Mouse (Mus musculus) right cerebral cortex, postnatal 25 days (tissue): ENCODE measurements around the gene Sde2.

ENCODE experiments used
- DNase-seq: peaks from one replicate; pipeline ENCODE4 v3.0.0; 2022

Gene Sde2

GRCm38 (mm10) chr1:180850316-180851270 lies at the start of gene Sde2:
Gene Sde2, plus strand, starts transcription at chr1:180851127.
- peak; percentile 100 for DNase-seq

DNA sequence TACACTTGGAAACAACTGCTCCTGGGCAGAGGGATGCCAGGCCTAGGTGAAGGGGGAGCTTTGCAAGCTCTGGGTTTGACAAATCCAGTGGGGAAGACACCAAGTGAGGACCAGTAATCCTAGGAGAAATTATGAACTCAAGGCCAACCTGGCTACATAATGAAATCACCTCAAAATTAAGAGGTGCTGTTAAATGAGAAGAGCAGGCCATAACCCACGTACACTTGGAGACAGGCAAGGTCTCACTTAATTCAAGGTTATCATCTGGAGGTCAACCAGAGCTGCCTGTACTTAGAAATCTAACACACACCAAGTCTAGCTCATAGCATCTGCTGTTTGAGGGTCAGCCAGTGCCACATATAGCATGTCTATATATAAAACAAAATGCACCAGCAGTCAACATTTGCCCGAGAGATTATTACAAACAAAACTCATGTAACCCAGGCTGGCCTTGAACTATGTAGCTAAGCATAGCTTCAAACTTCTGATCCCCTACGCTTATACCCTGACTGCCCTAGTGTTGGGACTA lies 49.4 kb upstream of the Sde2 start:
- DNase-seq = no peak

GRCm38 (mm10) chr1:180803881-180804280 lies 47.0 kb upstream of the Sde2 start:
- DNase-seq = no peak

DNA sequence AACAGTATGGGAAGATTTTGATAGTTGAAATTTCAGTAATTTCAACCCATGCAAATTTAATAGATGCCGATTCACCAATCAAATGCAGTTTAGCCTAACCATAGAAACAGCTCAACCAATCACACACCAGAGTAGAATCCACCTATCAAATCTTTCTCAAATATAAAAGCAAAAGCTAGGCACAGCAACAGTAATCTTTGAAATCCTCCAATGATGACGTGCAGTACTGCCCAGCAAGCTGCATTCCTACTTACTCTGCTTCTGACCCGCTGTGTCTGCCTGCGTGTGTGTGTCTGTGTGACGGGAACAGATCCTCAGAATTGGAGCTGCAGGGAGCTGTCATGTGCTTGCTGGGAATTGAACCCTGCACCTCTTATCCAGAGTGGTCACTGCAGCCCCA lies 42.1 kb upstream of the Sde2 start:
- DNase-seq = no peak

DNA sequence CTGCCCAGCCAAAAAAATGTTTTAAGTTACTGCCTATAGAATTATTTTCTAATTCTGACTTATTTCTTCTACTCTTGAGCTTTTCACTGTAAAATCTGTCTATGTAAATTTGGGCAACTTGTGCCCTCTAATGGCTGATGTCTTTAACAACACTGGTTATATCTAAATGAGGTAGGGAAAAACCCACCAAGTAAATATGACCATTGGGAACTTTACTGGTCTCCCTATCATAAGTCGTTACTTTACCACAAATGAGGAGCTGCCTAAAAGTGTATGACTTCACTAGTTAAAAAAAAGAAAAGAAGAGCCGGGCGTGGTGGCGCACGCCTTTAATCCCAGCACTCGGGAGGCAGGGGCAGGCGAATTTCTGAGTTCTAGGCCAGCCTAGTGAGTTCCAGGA lies 40.0 kb upstream of the Sde2 start:
- no peak for DNase-seq

GRCm38 (mm10) chr1:180811596-180812462 lies 39.1 kb upstream of the Sde2 start:
- no peak for DNase-seq

GRCm38 (mm10) chr1:180812463-180813408 lies 38.2 kb upstream of the Sde2 start:
- DNase-seq = peak; percentile 63

- peak; percentile 94 for DNase-seq
Measured at GRCm38 (mm10) chr1:180813409-180813884, 37.5 kb upstream of the Sde2 start.

GRCm38 (mm10) chr1:180813885-180814740 lies 36.8 kb upstream of the Sde2 start, which contains the start of gene H3f3a:
Gene H3f3a, minus strand, starts transcription at chr1:180813943.
- peak; percentile 82 for DNase-seq

GRCm38 (mm10) chr1:180815371-180816024 lies 35.4 kb upstream of the Sde2 start:
- no peak for DNase-seq

DNA sequence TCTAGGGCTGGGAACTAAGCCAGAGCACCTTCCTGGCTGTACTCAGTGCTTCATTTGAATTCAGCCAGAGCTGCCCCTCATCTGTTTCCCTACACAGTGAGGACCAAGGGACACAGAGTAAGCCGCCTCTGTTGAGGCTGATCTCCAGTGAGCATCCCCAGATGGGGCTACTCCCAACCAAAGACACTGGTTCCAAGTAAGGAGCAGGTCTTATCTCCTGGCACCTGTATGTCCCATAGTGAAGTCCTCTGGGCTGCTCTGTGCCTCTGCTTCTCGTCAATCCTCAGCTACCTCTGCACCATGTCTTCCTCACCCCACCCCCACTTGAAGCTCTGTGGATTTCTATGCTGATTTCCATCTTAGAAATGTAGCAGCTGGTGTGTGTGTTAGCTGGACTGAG lies 32.9 kb upstream of the Sde2 start:
- DNase-seq = no peak

- DNase-seq = no peak
Measured at GRCm38 (mm10) chr1:180821101-180821500, 29.8 kb upstream of the Sde2 start.

DNA sequence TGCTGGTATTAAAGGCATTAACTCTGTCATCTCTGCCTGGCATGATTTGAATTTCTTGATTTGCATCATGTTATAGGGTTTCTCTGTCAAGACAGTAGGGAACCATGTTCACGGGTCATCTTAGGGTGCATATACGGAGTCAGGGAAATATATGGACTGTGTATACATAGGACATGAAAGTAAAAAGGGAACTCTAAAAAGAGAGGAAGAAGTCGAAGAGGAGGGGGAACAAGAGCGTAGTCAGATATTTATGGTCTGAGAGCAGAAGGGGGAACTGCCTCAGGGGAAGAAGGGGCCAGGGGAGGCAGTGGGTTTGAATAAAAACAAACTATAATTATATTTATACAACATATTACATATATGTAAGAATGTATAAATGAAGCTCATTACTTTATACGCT lies 28.7 kb upstream of the Sde2 start:
- DNase-seq = no peak

GRCm38 (mm10) chr1:180823716-180824115 lies 27.2 kb upstream of the Sde2 start:
- no peak for DNase-seq

- no peak for DNase-seq
Measured at GRCm38 (mm10) chr1:180824721-180825120, 26.2 kb upstream of the Sde2 start.

- no peak for DNase-seq
Measured at GRCm38 (mm10) chr1:180826634-180827033, 24.3 kb upstream of the Sde2 start.

DNA sequence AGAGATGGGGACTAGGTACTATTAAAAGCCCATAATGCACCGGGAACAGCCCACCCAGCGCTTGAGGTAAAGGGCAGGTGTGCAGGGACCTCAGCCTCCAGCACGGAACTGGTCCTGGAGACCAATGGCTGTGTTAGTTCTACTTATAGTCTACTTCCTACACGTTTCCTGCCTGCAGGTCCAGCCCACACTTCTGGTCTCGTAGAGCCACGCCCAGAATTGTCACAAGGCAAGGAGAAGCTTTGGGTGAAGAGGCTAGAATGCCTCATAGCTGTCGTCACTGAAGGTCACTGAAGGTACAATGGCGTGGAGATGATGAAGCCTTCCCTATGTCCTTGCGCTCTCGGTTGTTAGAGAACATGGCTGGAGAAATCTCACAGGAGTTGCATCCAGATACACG lies 21.2 kb upstream of the Sde2 start:
- DNase-seq = no peak

DNA sequence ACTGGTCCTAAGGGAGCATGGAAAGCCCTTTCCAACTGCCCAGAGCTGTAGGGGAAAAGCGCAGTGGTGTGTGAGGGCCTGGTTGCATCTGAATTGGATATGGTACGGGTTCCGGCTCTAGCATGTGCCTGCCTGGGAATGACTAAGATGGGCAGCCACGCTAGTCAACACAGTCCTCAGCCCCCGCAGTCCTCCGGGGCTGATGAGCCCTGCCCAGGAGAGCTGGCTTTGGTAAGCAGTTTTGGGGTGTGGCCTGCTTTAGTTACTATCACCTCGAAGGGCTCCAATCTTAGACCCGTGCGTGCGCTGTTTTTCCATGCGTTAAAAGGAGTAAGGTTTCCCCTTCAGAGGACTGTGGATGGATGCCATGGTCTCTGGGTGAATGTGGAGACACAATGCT lies 20.8 kb upstream of the Sde2 start:
- DNase-seq = no peak

- DNase-seq = no peak
Measured at GRCm38 (mm10) chr1:180830588-180831346, 20.2 kb upstream of the Sde2 start.
